Mouse (Mus musculus) adrenal gland, postnatal 4 days (tissue): ENCODE measurements at regions not wholly inside any gene's neighbourhood (a gene's known extent, or its start where the extent isn't known, plus 50 kb on each side); places are given as distances from the start of the nearest gene placed in this dataset.

Experiments
- DNase-seq, 2 experiments: peaks; one replicate each; pipeline ENCODE4 v3.0.0; 2021 to 2022; ENCODE audit warnings: low spot score in 2 of 2, mixed read lengths in 2 of 2

DNA sequence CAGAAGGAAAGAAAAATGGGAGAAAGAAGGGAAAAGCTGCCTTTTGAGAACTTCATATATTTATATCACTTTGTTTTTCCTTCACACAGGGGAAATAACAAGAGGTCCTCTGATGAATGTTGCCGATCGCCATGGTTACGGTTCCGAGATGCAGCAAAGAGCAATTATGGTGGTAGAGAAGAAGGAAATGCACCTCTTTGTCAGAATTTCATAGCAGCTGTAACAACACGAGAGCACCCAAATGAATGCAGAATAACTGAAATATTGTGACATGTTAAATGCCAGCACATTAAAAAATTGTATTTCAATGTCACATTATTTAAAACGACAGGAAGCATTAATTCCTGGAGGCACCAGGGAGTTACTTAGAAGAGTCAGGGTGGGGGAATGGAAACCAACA lies 279.4 kb downstream of the Mctp2 start:
- DNase-seq: no peak

DNA sequence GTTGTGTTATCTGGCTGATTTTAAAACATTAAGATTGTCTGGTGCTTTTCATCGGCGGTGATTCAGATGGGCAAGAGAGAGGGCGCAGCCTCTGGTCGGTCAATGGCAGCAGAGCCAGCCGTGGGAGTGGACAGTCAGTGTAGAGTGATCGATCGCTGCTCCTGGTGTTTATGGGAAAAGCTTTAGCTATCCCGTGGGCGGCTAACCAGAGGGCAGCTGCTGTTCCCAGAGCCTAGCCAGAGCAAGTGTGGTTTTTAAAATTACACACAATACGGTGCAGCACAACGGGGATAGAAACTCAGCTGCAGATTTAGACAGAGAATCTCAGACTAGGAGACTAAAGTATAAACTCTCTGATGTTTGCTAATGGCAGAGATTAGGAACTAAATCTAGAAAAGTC lies 297.3 kb downstream of the Mctp2 start:
- no peak for DNase-seq

DNA sequence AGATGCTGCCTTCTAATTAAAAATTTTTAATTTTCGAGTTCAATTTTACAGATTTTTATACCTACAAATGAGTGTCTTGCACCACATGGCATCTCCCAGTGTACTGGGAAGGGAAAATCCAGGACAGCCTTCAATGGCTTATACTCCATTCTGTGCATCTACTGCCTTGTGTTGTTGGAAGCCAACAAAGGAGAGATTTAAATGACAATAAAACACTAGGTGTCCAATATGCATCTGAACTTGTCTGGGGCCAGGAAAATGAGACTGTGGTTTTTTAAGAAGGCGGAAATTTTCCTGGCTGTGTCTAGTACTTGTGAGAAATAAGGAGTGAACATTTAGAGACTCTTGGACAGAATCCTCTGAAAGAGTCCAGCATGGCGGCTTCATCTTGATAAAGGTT lies 302.1 kb downstream of the Mctp2 start:
- no peak for DNase-seq

DNA sequence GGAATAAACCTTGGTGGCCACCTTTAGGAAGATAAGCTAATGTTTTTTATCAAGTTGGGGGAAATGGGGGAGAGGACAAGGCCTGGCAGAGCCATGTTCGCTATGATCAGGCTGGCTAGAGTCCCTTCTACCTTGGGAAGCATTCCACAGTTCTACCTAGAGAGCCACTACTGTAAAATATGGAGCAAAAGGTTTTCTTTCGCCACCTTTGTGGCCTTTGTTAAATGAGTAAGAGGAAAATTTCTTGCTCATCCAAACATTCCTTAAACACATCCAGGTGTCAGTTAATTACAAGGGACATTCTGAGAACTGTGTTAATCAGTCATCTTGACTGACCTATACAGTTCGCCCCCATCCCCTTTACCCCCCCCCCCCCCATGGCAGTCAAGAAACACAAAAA lies 313.9 kb downstream of the Mctp2 start:
- no peak for DNase-seq

DNA sequence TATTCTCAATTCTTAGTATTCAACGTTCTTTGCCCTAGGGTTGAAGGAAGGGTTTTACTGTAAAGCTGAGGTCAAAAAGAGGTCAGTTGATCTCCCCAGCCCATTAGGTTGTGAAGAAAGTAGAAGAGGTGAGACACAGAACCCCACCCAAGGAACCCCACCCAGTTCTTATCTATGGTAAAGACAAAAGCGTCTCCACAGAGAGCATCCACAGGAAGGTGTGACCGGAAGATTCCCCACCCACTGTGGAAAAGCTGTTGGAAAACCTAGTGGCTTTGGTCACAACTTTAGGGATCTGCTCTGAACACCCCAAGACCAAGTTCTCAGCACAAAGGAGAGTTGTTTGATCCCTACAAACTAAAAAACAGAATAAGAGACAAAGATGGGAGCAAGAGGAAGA lies 314.6 kb downstream of the Mctp2 start:
- no peak for DNase-seq

DNA sequence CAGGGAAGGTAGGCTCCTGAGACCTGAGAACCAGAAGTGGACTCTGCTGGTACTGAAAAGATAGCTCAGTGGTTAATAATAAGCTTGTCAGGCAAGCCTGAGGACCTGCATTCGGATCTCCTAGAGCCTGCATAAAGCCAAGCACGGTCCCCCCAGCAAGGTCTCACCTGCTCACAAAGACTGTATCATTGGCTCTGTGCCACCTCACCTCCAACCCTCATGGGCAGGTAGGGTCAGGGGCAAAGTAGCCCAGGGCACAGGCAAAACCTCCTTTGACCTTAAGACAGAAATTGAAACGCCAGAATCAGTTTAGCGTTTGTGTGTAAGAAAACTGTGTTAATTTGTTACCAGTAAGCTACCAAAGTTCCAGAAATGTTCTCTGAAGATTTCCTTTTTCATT lies 315.2 kb downstream of the Mctp2 start:
- no peak for DNase-seq

DNA sequence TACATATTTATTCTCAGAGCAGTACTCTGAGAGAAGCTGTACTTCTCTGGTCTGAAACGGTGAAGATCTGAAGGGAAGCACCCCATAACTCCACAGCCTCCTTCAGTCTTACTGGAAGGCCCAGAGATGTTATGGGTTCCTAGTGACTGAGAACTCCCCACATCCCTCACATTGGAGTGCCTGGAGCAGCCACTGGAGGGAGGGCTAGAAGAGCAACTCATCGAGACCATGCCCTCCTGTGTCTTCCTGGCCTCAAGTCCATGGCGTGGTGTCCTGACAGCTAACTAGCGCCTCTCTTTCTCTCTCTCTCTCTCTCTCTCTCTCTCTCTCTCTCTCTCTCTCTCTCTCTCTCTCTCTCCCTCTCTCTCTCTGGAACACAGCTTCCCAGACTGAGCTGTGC lies 340.4 kb downstream of the Mctp2 start:
- no peak for DNase-seq

DNA sequence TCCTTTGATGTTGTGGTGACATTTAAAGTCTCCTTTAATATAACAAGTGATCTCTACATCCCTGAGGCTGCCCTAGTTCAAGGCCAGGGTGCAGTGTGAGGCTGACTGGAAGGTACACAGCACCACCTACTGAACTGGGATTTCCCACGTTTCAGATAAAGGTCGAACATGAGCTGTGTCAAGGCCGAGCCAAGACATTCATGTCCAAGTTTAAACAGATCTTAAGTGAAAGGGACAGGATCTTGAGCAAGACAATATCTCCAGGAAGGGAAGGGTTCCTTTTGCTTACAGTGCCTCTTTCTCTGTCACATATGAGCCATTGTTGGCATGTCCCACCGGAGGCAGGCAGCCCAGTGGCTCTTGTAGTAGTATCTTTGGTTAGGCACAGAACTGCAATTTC lies 343.0 kb downstream of the Mctp2 start:
- DNase-seq: peak in 1 of 2 experiments; percentile 8

DNA sequence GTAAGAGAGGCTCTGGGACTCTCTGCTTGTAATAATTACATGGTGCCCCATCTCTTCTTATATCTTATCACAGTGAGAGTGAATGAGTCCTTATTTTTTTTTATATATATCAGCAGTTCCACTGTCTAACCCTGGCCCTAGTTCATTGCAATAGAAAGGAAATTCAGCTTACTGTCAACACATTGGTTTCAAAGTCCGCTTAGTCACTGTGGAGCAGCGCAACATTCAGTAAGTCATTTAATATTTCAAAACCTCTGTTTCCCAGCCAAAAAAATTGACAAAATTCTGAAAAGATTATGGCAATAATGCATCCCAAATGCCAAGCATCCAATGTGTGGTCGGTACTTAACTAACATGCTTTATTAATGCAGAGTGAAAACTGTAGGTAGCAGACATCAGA lies 343.6 kb downstream of the Mctp2 start:
- no peak for DNase-seq

DNA sequence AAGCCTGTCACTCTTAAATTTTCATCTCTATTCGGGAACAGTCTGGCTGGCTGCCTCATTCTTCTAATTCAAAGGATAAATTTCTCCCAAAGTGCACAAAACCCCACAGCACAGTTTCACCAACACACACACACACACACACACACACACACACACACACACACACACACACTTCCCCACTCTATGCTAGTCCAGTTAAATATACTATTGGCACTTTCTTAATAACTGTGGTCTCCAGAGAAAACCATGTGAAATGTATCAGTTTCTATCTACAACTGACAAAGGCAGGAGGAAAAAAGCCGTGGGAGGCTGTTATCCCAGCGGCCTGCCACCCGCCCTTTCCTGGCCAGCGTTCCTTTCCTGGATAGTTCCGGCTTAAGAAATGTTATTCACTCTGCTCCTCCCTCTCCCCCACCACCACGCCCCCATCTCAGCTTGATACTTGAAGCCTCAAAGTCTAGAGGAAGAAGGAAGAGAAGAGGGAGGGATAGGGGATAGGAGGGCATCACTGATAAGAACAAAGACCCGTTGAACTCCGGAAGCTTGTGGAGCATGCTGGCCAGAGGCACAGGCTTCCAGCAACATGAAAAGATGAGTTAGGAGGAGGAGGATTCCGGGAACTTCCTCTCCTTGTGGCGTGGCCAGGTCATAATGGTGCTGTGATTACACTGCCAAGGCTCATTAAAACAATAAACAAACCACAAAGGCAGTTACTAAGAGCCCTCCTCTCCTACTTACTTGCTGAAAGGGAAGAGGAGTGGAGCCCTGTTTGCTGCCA lies 345.8 kb downstream of the Mctp2 start:
- DNase-seq: peak in 1 of 2 experiments; percentile 26

DNA sequence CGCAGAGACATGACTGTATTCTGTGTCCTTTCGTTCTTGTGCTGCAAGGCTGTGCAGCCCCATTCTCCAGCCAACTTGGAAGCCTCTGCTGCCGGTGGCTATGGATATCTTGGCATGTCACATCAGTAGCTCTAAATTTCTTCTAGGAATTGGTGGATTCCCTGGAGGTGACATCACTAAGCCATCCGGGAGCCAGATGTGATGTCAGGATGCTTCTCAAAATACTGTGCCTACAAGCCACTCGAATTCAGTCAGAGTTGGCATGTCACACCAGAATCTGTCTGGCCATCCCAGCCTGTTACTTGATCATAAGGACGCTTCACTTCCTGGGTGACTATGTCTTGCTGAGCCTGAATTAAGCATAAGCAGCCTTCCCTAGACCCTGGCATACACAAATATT lies 359.9 kb downstream of the Mctp2 start:
- DNase-seq: no peak

DNA sequence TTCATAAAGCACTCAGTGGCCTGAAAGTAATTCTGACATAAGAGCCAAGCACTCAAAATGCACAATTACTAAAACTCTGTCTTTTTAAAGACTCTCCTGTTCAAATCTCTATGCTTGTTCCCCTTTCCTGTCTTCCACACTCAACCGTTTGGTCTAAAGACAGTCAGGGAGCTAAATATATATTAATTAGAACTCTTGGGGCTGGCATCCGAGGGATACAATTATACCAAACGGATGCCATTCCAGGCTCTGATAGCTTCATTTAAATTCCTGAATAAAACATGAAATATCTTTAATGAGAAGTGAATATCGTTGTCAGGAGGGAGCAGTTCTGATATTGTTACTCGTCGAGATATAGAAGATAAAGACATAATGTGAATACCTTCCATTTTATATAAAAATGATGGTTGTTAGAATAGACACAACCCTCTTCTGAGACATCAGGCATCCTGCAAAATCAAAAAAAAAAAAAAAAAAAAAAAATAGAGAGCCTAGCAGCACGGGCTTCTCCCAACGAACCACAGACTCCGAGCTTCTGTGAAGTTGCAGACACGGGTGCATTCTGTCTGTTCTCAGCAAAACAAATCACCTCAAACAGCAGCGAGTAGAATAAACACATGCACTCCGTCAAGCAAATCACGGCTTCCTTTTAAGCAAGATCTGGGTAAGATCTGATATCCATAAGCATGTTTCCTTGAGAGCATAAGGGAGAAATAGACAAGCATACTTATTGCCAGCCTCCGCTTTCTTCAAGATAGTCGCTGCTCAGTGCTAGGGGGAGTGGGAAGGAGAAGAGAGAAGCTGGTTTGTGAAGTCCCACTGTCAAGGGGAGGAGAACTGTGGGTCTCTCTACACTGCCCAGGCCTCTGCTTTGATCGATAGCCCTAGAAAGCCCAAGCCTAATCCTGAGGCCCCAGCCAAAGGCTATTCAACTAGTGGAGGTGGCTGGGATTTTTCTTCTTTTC lies 363.0 kb downstream of the Mctp2 start:
- DNase-seq: no peak

DNA sequence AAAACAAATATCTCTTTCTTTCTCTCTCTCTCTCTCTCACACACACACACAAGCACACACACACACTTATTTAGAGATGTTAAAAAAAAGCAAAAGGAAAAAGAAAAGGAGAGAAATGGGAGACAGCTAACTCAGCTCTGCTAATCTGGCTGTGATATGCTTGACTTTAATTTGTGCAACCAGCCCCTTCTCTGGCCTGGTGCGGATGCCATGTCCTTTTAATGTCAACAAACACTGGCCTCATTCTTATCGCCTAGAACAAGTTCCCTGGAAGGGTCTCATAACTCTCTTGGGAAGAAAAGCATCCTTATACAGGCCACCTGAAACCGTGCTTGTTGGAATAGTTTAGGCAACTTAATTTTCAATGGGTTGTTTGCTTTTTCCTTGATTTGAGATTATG lies 368.7 kb downstream of the Mctp2 start:
- no peak for DNase-seq

DNA sequence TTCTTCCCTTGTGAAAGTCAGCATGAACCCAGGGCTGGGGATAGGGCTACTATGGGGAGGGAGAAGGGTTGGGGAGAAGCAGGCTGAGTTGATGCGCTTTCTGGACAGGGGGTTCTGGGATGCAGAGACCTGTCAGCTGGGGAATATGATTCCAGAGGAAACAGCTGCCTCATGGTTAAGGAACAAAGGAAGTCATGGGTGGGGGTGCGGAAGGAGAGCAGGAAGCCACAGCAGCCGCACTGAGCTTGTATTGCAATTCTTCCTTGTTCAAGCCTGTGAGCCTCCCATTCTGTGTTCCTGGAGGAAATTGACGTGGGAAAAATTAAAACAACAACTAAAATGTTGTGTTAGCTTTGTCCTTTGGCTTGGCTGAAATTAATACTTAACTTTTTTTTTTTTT lies 369.7 kb downstream of the Mctp2 start:
- DNase-seq: no peak
